Mouse (Mus musculus) spleen, postnatal 4 days (tissue): ENCODE results near the gene Cdk2ap1.
A peak's percentile ranks its signal among the peaks of the same experiment; 100 is the strongest.
"Not testable (repeated sequence)": the region's sequence is repeated elsewhere in the genome, so short reads cannot be mapped to it uniquely, and the experiment has no call there.

Experiments used
- DNase-seq, 2 experiments: peaks; one replicate each; pipeline ENCODE4 v3.0.0; 2022; ENCODE audit warnings: low spot score in 2 of 2

Cdk2ap1 gene

GRCm38 (mm10) chr5:124351604-124352003 is 11.3 kb downstream of the Cdk2ap1 start:
- no peak for DNase-seq

DNA sequence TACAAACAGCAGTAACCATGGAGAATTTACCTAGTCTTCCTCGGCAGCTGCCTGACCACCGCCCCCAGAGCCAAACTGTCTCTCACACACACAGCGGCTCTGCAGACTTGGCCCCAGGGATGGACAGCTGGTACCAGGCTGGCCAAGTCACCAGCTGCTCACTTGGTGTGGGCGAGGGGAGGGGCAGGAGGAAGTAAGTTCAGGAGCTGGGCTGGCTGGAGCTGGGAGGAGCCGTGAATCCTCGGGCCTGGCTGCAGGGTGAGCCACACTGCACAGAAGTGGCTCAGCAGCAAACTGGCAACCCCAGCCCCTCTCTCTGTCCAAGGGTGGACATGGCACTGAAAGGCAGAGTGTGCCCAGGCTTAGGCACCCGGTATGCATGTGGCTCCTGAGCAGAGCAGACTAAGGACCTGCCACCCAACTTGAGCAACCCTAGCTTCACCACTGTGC is 11.7 kb downstream of the Cdk2ap1 start:
- DNase-seq = peak; percentile 33 to 74

- DNase-seq = no peak
Measured at GRCm38 (mm10) chr5:124350350-124350749, 12.5 kb downstream of the Cdk2ap1 start.

- DNase-seq = no peak
Measured at GRCm38 (mm10) chr5:124349196-124349595, 13.7 kb downstream of the Cdk2ap1 start.

DNA sequence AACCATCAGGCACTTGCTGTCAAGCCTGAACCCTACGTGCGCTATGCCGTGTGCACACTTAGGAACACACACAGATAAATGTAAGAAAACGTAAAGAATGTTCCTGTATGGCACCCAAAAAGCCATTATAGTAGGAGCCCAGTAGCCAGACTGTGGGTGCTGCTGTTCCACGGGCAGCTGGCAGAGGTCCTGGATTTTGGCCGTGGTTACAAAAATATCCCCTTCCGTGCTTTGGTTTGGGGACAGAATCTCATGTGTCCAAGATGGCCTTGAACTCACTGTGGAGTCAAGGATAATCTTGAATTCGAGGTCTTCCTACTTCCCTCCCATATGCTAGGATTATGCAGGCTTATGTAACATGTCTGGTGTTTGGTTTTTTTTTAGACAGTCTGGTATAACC is 20.0 kb downstream of the Cdk2ap1 start:
- no peak for DNase-seq

DNA sequence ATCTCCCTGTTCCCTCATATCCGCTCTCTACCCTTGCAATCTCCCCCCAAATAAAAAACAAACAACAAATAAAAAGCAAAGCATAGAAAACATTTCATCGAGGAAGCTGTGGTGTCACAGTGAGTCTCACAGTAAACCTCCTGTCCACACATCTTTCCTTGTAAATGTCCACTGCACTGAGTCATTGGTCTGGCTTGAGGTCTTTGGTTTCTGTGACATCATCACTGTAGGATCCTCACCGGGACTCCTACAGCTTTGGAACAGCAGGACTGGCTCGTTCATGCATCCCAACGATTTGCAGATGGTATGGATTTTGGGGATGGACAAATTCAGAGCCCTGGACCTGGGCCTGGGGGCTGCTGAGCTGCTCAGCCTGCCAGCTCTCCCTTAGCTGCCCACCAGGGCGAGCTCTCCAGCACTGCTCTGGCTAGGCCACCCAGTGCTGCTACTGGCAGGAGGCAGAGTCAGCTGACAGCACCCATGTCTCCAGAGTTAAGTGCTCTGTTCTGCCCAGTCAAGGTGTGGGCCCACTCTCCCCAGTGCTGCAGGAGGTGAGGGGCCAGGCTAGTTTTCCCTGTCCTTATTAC is 21.0 kb downstream of the Cdk2ap1 start:
- not testable (repeated sequence) for DNase-seq

DNA sequence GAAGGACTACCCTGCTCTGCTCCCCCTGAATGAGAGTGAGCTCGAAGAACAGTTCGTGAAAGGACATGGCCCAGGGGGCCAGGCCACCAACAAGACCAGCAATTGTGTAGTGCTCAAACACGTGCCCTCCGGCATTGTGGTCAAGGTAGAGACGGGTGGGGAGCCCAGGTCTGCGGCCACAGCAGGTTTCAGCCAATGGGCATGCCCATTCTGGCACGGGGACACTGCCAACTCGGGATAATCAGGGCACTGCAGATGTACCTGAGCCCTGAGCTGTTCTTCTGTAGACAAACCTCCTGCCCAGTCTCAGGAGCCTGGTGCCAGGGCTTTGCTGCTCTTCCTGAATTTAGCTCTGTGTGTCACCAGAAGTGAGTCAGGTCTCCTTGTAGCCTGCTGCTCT is 24.1 kb downstream of the Cdk2ap1 start:
- no peak for DNase-seq

DNA sequence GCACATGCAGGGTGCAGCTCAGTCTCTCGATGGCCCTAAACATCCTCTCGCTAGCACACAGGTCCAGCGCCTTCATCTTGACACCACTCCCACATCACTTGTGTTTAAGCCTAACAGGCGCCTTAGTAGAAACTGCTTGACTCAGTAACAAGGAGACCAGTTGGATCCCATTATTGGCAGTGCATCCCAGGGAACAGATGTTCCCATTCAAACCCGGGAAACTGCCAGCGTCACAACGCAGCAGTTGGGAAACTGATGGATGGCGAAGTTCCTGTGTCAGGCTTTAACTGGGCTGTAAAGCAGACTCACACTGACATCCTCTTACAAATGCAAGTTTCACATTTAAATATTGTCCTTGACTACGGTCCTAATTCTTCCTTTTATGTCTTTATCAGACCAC is 25.0 kb downstream of the Cdk2ap1 start:
- DNase-seq = no peak

DNA sequence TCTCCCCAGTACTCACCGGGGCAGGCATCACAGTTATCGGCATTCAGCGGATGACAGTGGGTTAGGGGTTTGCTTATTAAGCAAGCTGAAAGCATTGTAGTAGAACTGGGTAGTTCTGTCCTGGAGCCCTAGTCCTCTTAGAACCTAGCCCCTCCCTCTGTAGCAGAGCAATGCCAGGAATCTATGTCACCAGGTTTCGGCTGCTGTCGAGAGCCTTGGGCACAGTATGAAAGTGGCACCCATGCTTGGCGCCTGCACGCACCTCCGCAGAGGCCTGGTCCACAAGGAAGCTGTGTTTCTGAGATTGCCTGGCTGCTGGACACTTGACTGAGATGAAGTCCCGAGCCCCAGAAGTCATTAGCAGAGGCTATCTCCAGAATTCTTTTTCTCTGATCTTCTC is 25.8 kb downstream of the Cdk2ap1 start:
- no peak for DNase-seq

DNA sequence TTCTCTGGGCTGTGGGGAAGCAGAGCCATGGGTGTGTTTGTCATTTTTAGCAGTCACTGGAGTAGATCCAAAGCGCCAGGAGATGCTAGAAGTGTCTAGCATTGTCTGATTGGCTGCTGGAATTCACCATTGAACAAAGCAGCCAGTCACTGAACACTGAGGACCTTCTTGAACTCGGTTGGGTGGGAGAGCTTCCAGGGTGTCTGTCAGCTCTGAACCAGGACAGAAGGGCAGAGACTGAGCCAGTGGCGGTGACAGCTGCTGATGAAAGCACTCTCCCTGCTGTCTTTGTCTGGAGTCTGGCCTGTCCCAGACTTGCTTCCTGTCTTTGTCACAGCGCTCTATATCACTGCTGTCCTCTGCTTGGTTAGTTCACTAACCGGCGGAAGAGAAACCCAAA is 28.5 kb downstream of the Cdk2ap1 start:
- DNase-seq = no peak

GRCm38 (mm10) chr5:124330086-124330485 is 32.8 kb downstream of the Cdk2ap1 start:
- DNase-seq = no peak

DNA sequence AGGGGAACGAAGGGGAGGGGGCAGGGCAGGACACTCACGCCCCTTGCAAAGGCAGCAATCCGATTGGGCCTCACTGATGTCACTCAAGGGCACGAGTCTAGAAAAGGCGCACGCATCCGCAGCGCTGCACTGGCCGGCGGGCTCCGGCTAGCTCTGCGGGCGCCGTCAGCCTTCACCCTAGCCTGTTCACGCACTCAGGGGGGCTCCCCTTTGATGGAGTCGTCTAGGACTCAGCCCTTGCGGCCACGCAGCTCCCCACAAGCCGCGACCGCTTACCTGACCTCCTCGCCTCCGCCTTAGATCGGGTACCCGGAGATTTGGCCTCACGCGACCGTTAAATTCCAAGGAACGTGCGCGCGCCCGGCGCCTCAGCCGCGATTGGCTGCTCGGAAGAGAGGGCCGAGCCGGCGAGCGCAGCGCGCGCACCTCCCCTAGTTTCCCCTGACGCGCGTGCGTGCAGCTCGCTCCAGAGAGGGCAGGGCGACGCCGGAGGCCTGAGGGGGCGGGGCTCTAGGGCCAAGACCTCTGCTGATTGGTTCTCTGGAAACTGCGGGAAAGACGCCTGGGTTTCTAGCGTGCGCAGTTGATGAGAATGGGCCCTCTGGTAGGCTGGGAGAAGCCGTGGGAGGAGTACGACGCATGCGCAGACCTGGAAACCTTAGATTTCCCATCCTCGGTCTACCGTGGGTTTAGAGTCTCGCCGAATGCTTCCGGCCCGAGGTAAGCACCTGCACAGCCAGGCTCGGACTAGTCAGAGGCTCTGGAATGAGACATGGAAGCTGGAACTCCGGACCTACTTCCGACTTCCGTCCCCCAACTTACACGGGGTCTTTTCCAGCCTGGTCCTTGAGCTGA is 35.1 kb downstream of the Cdk2ap1 start, which contains the start of the genes Mphosph9 and 2810006K23Rik:
Mphosph9 (minus strand) TSS at position 463 of the 855 bp plus-strand sequence.
2810006K23Rik (plus strand) TSS at position 580 of the 855 bp plus-strand sequence.
- DNase-seq = peak; percentile 99 to 100

GRCm38 (mm10) chr5:124326829-124327228 is 36.1 kb downstream of the Cdk2ap1 start:
- DNase-seq = peak in 1 of 2 experiments; percentile 66

DNA sequence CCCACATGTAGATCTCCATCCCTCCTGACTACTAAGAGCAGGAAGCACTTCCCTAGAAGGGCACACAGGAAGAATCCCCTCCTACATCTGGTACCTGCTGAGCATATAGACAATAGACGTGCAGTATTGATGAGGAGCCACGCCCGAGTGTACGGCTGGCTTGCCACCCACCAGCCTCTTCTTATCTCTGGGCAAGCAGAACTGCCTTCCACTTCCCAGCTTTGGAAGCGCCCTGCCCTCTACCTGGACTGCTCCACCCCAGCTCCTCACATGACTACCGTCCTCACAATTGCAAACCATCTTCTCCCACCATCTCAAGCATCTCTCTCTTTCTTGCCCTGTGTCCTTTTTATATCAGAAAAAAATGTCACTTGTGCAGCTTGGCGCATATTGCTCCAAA is 45.2 kb downstream of the Cdk2ap1 start:
- DNase-seq = no peak

DNA sequence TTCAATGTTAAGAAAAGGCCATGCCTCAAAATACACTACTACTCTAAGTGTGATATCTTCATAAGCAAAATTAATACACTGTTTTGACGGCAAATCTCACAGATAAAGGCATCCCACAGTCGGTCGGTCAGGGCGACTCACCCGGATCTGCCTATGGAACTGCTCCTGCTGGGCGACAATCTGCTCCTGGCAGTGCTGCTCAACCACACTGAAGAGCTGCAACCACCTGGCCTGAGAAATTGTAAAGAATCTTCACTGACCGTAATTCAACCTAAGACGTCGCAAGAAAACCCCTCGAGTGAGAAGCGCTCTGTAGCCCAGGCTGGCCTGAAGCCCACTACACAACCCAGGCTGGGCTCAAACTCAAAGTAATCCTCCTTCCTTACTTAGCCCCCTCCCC is 46.9 kb downstream of the Cdk2ap1 start:
- DNase-seq = no peak

GRCm38 (mm10) chr5:124315498-124315897 is 47.4 kb downstream of the Cdk2ap1 start:
- no peak for DNase-seq

GRCm38 (mm10) chr5:124310091-124310490 is 52.8 kb downstream of the Cdk2ap1 start:
- DNase-seq = no peak

DNA sequence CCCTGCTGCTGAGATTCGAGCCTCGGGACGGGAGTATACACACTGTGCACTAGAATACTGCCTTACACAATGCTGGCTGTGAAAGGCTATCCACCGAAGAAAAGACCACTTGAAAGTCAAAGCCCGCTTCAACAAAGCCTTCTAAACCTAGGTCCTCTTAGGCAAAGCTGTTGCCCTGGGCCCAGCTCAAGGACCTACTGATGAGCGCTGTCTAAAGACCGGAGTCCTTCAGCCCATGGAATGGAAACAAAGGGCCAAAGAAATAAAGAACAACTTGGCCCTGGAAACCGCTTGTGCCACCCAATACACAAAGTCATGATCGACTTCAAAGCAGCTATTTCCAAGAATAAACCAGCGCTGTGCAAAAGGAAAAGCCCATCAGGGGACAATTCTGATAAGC is 53.7 kb downstream of the Cdk2ap1 start:
- no peak for DNase-seq

DNA sequence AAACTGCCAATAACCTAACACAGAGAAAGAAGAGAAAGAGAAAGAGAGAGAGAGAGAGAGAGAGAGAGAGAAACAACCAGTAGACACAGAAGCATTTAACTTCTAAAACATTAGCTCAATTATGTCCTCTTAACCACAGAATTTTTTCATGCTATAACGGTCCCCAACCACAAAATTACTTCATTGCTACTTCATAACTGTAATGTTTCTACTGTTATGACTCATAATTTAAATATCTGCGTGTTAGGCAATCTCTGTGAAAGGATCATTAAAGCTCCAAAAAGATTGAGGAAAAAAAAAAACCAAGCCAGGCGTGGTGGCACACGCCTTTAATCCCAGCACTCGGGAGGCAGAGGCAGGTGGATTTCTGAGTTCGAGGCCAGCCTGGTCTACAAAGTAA is 60.0 kb downstream of the Cdk2ap1 start:
- DNase-seq = not testable (repeated sequence)

DNA sequence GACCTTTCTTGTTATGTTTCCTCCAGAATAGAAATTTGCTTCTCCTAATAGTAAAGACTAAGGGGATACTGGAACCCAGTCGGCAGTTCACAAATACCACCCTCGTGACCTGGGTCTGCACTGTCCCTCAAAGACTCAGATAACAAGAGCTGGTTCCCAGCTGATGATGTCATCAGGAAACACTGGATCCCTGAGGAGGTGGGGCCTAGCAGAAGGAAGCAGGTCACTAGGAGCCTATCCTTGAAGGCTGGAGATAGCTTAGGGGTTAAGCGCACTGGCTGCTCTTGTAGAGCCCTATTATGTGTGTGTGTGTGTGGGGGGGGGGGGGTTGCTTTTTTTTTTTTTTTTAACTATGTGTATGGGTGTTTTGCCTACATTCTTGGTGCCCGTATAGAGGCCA is 62.8 kb downstream of the Cdk2ap1 start:
- DNase-seq = no peak

DNA sequence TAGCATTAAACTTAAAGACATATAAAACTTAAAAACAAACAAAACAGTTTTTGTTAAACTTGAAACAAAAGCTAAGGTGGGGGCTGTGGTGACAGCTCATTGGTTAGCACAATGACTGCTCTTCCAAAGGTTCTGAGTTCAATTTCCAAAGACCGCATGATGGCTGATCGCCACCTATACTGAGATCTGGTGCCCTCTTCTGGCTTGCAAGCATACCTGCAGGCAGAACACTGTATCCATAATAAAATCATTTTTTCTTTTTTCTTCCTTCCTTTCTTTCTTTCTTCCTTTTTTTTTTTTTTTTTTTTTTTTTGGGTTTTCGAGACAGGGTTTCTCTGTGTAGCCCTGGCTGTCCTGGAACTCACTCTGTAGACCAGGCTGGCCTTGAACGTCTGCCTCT is 63.6 kb downstream of the Cdk2ap1 start:
- not testable (repeated sequence) for DNase-seq

- no peak for DNase-seq
Measured at GRCm38 (mm10) chr5:124296475-124296874, 66.4 kb downstream of the Cdk2ap1 start.
